Mouse (Mus musculus): ENCODE data around the gene Scaf4.

Scaf4 gene

DNA sequence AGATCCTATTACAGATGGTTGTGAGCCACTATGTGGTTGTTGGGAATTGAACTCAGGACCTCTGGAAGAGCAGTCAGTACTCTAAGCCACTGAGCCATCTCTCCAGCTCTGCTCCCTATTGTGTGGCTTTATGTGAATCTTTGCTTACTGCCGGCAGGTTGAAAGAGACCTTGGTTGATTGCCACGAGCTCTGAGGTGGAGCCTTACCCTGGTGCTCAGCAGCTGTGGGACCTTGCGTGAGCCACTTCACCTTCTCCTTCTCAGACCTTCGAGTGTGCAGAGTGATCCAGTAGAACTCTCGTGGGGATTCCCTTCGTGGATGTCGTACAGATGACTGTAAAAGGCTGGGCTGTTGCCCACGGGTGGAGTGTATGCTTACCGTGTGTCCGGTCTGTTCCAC, 17.4 kb upstream of the Scaf4 start:
- H3K36me3 ChIP-seq (ENCODE audit: control insufficient read depth, insufficient read depth, low read length, poor library complexity, severe bottlenecking): no peaks in the 10 kb centered on the region
- no peak for DNase-seq (ENCODE audit: low read depth, low spot score)
- no peaks in the 10 kb centered on the region for H3K27me3 ChIP-seq (ENCODE audit: control insufficient read depth, insufficient read depth, low read length, poor library complexity, severe bottlenecking)

DNA sequence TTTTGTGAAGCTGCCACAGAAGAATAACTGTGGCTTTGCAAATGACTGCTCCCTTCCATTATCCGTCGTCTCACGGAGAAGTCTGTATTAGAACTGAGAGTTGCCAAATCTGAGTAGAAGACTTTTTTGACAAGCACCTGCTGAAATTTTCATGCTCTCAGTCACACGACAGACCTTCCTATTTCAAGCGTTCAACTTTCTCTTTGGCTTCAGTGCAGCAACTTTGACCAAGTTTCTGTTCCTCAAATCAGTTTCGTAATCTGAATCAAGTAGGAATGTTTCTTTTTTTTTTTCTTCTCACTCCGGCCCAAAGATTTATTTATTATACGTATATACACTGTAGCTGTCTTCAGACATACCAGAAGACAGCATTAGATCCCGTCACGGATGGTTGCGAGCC, 16.6 kb upstream of the Scaf4 start:
- no peaks in the 10 kb centered on the region for H3K36me3 ChIP-seq (ENCODE audit: control insufficient read depth, insufficient read depth, low read length, poor library complexity, severe bottlenecking)
- H3K27me3 ChIP-seq (ENCODE audit: control insufficient read depth, insufficient read depth, low read length, poor library complexity, severe bottlenecking): no peaks in the 10 kb centered on the region
- peak; percentile 87 for DNase-seq (ENCODE audit: low read depth, low spot score)

DNA sequence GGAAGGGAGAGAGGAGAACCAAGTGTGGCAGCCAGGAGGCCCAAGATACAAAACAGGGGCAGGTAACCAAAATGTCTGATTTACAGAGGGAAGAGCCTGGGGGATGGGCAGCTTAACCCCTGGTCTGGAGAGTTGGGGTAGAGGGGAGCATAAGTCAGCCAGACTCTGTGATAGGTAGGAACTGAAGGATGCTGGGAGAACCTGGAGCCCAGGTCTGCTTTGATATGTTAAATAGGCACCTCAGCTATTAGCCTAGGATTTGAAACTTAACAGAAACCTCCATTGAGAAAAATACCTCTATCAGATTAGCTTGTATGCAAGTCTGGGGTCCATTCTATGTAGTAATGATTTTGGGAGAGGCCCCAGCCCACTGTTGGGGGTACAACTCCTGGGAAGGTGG, 15.3 kb upstream of the Scaf4 start:
- Histone ChIP-seq H3K27me3 (ENCODE audit: control insufficient read depth, insufficient read depth, low read length, poor library complexity, severe bottlenecking) (no peaks in the 10 kb centered on the region), H3K36me3 (ENCODE audit: control insufficient read depth, insufficient read depth, low read length, poor library complexity, severe bottlenecking) (no peaks in the 10 kb centered on the region)
- DNase-seq (ENCODE audit: low read depth, low spot score): no peak

DNA sequence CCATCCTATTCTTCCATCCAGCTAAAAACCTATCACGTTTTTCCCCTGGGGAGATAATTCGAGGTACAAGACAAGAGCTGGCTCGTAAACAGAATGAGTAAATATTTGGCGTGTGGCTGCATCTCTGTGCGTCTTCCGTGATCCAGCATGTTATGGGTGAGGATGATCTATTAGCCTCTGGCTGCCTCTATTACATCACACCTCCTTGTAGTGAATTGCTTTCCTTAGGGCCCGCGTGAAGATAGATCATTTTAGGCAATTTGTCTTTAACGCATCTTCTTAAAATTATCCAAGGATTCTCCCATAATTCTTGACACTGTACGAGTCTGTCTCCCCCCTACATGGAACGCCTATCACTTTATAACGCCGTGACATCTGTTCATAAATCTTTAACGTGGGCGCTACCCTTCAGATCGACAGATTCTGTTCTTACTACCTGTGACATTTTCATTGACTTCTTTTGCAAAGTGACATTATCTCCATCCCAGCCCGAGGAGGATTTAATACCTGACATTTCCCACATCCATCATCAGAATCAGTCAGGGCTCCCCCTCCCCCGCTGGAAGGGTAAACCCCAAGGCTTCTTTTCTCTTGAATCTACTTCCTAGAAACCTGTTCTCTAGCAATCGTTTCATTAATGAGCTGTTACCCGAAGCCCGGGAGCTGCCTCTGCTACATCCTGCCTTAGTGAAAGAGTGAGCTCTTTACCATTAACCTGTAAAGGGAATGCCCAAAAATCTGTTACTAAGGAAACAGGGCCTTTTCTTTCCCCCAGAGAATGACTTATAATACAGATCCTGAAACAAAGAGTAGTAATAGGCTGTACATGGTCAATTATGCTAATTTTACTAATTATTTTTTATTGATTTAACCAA, 14.4 kb upstream of the Scaf4 start:
- H3K36me3 ChIP-seq (ENCODE audit: control insufficient read depth, insufficient read depth, low read length, poor library complexity, severe bottlenecking): no peaks in the 10 kb centered on the region
- no peak for DNase-seq (ENCODE audit: low read depth, low spot score)

DNA sequence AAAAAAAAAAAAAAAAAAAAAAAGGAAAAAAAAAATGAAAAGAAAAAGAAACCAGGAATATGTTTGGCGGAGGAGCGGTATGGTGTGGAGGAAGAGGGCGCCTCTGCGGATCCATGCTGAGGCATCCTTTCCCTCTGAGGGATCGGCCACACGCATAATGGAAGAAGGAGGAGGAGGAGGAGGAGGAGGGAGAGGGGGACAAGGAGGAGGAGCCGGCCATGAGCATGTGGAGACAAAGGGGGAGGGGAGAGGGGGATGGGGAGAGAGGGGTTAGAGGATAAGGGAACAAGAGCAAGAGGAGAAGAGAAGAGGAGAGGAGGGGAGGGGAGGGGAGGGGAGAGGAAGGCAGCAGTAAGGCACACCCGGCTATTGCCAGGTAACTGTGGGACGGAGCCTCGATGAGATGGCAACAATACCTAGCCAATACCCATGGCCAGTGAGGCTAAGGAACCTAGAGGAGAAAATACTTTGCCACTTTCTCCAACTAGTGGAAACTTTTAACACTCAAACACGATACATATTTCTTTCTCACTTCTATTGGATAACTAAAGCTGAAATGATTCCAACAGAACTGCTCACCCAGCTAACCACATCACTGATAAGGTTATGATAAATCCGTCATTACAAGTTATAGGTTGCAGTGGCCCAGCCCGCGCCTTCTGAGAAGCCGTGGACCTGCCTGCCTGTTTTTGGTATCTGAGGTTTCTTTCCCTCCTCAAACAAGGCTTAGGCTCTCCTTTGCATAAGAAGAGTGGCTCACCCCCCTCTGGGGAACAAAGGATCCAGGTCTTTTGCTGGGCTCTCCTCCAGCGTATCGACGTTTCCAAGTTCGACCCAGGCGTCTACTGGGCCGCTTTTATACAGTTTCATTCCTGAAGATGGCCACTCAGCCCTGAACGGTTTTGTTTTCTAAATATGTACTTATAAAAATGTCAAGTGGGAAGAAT, 13.4 kb upstream of the Scaf4 start:
- Histone ChIP-seq H3K36me3 (ENCODE audit: control insufficient read depth, insufficient read depth, low read length, poor library complexity, severe bottlenecking) (no peaks in the 10 kb centered on the region), H3K27me3 (ENCODE audit: control insufficient read depth, insufficient read depth, low read length, poor library complexity, severe bottlenecking) (no peaks in the 10 kb centered on the region)
- DNase-seq (ENCODE audit: low read depth, low spot score): no peak

More for the DNA sequence above, 14.4 kb upstream of the Scaf4 start:
- H3K27me3 ChIP-seq (ENCODE audit: control insufficient read depth, insufficient read depth, low read length, poor library complexity, severe bottlenecking): no peaks in the 10 kb centered on the region

DNA sequence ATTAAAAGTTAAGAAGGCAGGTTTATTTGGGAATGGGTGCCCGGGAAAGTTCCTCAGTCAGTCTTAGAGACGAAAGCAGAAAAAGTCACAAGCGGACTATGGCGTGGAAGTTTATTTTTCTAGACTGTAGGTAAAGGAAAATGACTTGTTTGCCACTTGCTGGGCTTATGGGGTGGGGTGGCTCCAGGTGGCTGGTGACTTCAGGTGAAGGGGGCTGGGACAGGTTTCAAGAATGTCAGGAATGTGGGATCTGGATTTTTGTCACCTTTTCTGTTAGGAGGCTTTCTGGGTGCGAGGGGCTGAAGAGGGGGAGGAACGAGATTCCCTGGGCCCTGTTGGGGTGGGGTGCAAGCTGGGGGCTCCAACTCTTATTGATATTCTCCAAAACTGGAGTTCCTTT, 7.4 kb upstream of the Scaf4 start:
- DNase-seq (ENCODE audit: low read depth, low spot score): no peak
- H3K36me3 ChIP-seq (ENCODE audit: control insufficient read depth, insufficient read depth, low read length, poor library complexity, severe bottlenecking): no peaks in the 10 kb centered on the region
- no peaks in the 10 kb centered on the region for H3K27me3 ChIP-seq (ENCODE audit: control insufficient read depth, insufficient read depth, low read length, poor library complexity, severe bottlenecking)

DNA sequence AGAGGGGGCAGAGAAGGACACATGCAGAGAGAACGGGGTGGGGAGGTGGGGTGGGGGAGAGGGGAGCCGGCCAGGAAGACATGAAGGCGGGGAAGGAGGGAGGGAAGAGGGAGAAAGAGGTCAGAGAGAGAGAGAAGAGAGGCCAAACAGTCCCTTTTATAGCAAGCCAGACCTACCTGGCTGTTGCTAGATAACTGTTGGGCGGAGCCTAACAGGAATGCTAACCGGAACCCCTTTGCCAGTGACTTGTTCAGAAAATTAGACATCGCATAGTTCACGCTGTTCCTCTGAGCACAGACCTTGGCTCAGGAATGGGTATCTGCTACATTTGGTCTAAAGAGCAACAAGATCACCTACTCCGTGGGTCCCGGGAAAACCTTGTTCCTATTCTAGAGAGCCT, 6.7 kb upstream of the Scaf4 start:
- Histone ChIP-seq H3K36me3 (ENCODE audit: control insufficient read depth, insufficient read depth, low read length, poor library complexity, severe bottlenecking) (no peaks in the 10 kb centered on the region), H3K27me3 (ENCODE audit: control insufficient read depth, insufficient read depth, low read length, poor library complexity, severe bottlenecking) (no peaks in the 10 kb centered on the region)

DNA sequence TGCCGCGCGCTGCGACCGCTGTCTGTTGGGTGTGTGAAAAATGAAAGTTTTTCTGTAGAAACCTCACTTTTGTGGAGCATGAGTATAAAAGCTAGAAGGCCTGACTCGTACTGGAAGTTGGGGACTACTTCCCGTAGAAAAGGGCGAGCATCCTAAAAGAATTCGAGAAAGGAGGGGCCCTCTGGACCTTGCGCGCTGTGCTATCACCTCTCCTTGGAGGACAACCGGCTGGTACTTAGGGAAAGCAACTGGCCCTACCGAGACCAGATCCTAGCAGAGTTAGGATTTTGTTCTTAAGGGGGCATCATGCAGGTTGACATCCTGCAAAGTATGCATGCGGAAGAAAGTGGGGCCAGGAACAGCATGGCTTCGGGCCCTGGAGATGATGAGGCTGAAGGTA, 613 bp upstream of the Scaf4 start:
- no peak for DNase-seq (ENCODE audit: low read depth, low spot score)
- H3K36me3 ChIP-seq (ENCODE audit: control insufficient read depth, insufficient read depth, low read length, poor library complexity, severe bottlenecking): no peaks in the 10 kb centered on the region
- H3K27me3 ChIP-seq (ENCODE audit: control insufficient read depth, insufficient read depth, low read length, poor library complexity, severe bottlenecking): no peaks in the 10 kb centered on the region

More for the DNA sequence above, 6.7 kb upstream of the Scaf4 start:
- DNase-seq (ENCODE audit: low read depth, low spot score): no peak

DNA sequence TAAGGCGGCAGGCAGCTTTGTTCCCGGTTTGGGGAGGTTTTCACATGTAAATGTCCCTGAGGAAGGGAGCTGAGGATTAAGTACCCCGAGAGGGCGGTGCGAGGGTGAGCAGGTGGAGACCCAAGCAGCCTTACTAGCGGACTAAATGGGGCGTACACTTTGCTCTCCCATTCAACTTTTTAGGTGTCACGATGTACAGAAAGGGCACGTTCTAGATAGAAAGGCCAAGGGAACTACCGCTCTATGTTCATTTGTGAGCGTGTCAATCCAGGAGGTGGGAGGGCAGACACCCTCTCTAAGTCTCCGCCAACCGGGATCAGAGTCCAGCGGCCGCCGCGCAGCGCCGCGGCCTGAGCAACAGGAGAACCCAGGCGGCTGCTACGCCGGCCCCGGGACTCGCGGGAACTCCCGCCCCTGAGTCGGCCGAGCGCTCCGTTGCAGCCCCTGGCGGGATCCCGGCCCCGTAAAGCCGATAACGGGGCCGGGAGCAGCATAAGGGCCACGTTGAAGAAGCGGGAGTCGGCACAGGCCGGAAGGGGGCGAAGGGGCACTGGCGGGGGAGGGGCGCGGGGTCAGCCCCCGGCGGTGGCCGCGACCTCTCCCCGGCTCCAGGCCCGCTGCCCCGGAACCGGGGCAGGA, 918 bp downstream of the Scaf4 start:
- peak; percentile 31 for DNase-seq (ENCODE audit: low read depth, low spot score)
- Histone ChIP-seq H3K27me3 (ENCODE audit: control insufficient read depth, insufficient read depth, low read length, poor library complexity, severe bottlenecking) (no peaks in the 10 kb centered on the region), H3K36me3 (ENCODE audit: control insufficient read depth, insufficient read depth, low read length, poor library complexity, severe bottlenecking) (no peaks in the 10 kb centered on the region)

DNA sequence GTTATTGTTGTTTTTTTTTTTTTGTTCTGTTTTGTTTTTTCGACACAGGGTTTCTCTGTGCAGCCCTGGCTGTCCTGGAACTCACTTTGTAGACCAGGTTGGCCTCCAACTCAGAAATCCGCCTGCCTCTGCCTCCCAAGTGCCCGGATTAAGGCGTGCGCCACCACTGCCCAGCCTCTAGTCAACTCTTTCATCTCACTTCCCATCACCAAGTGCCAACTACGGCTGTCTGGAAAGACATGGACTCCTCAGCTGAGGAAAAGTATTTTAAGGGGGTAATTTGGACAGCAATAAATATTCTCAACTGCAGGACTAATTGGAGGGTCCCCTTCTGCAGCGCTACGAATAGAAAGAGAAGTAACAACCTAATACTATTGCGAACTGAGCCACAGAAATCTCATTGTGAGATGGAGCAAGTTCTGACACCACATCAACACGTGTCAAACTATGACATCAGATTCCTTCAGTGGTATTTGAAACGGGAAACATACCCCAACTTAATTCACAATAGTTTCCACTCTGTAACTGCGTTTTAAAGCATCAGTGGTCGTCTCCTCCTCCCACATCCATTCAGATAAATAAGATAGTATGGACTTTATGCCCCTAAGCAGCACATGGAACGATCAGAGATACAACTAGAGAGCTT, 1.6 kb downstream of the Scaf4 start:
- peak; percentile 56 for DNase-seq (ENCODE audit: low read depth, low spot score)
- no peaks in the 10 kb centered on the region for H3K27me3 ChIP-seq (ENCODE audit: control insufficient read depth, insufficient read depth, low read length, poor library complexity, severe bottlenecking)
- H3K36me3 ChIP-seq (ENCODE audit: control insufficient read depth, insufficient read depth, low read length, poor library complexity, severe bottlenecking): no peaks in the 10 kb centered on the region

DNA sequence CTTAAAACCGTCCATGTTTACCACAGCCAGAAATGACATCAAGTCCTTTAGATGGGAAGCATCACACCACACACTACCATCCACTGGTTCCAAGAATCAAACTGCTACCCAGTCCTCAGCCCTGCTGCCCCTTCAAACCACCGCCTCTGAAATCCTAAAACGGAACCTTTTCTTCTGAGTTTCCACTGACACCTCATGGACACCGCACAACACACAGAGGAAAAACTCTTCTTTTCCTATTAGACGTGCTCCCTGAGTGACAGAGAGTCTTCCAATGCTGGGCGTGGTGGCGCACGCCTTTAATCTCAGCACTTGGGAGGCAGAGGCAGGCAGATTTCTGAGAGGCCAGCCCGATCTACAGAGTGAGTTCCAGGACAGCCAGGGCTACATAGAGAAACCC, 2.9 kb downstream of the Scaf4 start:
- Histone ChIP-seq H3K36me3 (ENCODE audit: control insufficient read depth, insufficient read depth, low read length, poor library complexity, severe bottlenecking) (no peaks in the 10 kb centered on the region), H3K27me3 (ENCODE audit: control insufficient read depth, insufficient read depth, low read length, poor library complexity, severe bottlenecking) (no peaks in the 10 kb centered on the region)
- no peak for DNase-seq (ENCODE audit: low read depth, low spot score)

DNA sequence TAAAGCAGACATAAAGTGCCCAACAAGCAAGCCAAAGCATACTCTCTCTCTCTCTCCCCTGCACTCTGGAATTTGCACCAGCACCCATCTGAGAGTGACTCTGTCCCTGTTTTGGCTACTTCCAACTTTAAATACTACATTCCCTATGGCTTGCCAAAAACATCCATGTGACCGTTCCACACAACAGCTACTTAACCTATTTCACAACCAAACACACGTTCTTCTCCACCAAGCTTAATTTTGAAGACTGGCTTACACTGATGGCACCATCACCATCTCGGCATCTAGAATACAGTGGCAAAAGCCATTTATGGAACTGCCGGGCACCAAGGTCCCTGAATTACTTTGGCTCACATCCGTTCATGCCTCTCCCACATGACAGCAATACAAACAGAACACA, 3.3 kb downstream of the Scaf4 start:
- DNase-seq (ENCODE audit: low read depth, low spot score): no peak
- Histone ChIP-seq H3K27me3 (ENCODE audit: control insufficient read depth, insufficient read depth, low read length, poor library complexity, severe bottlenecking) (no peaks in the 10 kb centered on the region), H3K36me3 (ENCODE audit: control insufficient read depth, insufficient read depth, low read length, poor library complexity, severe bottlenecking) (no peaks in the 10 kb centered on the region)

DNA sequence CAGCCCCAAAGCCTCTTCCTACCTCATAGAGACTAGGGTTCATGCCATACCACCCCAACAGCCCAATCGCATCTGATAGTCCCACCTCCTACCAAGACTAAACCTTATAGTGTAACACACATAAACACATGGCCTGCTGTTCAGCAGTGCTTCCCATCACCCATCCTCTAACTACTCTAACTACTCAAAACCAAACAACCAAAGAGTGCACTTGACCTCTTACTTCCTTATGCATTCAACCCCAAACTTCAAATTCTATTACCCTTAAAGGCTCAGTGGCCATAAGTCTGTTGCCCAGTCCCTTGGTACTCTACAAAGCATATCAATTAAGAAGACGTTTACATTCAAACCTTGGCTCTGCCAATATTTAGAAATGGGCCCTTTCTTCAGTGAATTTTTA, 3.8 kb downstream of the Scaf4 start:
- DNase-seq (ENCODE audit: low read depth, low spot score): no peak
- no peaks in the 10 kb centered on the region for H3K27me3 ChIP-seq (ENCODE audit: control insufficient read depth, insufficient read depth, low read length, poor library complexity, severe bottlenecking)

DNA sequence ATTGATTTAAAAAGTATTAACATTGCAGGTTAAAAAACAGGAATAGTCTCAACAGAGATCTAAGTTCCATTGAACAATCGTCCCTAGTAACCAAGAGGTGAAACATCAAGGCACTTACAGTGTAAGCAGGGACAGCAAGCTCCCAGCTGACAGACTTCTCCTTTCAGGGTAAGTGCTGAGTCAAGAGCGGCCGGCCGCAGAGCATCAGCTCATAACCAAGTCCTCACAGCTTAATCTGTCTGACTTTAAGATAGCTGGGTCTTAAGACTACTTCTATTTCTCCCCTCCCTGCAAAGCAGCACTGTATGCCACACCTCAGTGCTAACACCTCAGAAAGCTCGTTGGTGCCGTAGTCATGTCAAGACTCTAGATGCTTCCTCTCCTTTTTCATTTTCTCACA, 5.2 kb downstream of the Scaf4 start:
- no peaks in the 10 kb centered on the region for H3K36me3 ChIP-seq (ENCODE audit: control insufficient read depth, insufficient read depth, low read length, poor library complexity, severe bottlenecking)
- peak; percentile 45 for DNase-seq (ENCODE audit: low read depth, low spot score)
- no peaks in the 10 kb centered on the region for H3K27me3 ChIP-seq (ENCODE audit: control insufficient read depth, insufficient read depth, low read length, poor library complexity, severe bottlenecking)

More for the DNA sequence above, 3.8 kb downstream of the Scaf4 start:
- no peaks in the 10 kb centered on the region for H3K36me3 ChIP-seq (ENCODE audit: control insufficient read depth, insufficient read depth, low read length, poor library complexity, severe bottlenecking)
